Mouse (Mus musculus) c-Kit-positive CD71-positive TER-119-negative erythroid progenitor cells, embryonic 14.5 days (primary cell): Measurements from ENCODE around the gene Rsph3b.
"Not testable (repeated sequence)": the region's sequence is repeated elsewhere in the genome, so short reads cannot be mapped to it uniquely, and the experiment has no call there.

ENCODE experiments used
- DNase-seq: peaks from one replicate; pipeline ENCODE4 v3.0.0-alpha.2; 2013; ENCODE audit warnings: low read depth

Gene Rsph3b

DNA sequence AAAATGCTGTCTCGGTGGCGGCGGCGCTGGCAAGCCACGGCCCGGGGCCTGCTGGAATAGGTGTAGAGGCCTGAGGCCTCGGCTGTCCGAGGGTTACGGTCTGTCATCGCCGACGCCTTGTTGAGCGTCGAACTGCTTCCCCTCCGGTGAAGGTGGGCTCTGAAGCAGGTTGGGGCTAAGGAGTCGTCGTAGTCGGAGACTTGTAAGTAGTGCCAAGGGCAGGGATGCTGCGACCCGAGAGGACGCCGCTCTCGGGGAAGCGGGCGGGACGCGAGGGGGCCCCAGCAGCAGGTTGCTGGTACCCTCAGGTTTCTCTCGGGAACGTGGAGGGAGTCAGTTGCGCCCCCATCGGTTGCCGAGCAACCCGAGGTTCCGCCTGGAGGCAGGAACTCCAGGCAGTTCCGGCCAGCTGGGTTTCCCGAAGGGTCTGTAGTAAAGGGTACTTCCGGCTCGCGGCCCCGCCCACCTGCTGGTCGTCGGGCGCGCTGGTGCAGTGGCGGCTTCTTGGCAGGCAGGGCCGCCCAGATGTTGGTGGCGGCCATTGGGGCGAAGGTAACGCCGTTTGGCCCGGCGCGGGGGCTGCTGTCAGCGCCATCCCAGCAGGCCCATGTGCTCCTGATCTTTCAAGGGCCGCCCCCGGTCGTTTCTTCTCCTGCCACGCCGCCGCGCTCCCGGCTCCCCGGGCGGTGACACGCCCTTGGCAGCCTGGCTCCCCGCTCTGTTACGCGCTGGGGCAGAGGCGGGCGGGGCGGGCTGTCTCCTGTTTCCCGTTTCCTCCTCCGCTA lies at the start of gene Rsph3b:
Rsph3b (minus strand) TSS at position 699 of the 785 bp plus-strand sequence.
- DNase-seq, result not testable (repeated sequence)

DNA sequence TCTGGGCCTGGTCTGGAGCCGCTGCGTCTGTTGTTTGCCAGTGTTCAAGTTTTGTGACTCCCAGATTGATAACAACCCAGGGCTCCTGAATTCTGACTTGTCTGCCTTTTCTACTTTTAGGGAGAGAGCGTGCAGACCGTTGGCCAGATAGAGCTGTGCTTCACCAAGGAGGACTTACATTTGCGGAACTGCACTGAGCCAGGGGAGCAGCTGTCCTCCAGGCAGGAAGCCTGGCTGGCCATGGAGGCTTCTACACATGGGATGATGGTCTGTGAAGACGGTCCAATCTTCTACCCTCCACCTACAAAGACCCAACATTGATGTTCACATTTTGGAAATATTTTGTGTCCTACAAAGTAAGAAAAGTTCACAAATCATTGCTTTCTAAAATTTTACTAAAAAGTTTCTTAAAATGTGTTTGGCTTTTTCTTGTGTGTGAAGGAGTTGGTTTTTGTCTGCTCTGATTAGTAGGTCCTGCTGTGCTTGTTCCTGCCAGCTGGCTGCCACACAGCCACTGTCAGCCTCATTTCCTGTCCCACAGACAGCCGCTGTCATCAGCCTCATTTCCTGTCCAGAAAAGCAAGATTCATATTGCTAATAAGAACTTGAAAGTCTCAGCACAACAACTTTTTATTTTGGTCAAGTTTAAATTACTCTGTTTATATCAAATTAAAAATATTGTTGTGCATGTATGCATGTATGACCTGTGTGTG lies 49.5 kb upstream of the Rsph3b start:
- not testable (repeated sequence) for DNase-seq

DNA sequence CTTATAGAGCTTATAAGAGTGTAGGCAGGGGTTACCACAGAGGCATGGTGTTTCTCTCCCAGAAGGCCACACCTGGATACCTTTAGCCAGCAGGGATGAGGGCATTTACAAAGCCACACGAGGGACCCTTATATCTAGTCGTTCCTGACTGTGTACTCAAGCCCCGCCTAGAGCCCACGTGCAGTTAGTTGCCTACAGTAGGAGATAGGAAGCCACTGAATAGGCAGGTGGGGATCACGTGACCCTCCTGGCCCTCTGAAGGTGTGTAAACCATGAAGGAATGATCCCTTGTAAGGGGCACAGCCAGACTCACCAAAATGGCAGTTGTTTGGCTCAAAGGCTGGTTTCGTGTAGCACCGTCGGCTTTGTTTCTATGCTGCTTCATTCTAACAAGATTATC lies 48.3 kb upstream of the Rsph3b start:
- not testable (repeated sequence) for DNase-seq

DNA sequence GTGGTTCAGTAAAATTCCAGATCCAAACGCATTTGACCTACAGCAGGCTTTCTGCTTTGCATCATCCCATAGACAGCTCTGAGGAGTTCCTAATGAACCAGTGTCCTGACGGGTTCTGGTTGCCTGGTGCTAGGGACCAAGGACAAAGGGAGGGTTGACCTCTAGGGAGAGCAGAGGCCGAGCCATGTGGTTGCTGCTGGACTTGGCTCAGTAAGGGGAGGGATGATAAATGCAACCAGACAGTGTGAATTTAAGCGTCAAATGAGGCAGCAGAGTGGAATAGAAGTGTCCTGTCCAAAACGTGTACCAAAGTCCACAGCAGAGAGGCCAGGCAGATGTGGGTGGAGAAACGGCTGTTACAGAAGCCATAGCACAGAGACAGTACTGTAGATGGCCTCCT lies 47.0 kb upstream of the Rsph3b start:
- not testable (repeated sequence) for DNase-seq

DNA sequence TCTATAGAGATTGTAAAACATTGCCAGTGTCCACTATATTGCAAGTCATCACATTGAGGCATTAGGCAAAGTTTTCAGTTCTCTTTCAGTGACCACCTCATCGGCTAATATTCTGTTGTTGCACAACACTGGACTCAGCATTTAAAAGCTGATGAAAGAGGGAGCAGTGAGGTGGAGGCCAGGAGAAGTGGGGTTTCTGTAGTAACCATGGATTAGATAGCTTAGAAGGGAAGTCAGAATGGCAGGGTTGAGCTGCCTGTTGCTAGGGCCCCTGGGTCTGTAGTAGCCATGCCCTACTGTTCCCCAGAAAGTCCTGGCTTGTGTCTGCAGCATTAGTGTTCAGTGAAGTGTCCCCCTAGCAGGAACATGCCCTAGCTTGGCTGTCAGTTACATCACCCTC lies 37.6 kb upstream of the Rsph3b start:
- DNase-seq, result not testable (repeated sequence)

DNA sequence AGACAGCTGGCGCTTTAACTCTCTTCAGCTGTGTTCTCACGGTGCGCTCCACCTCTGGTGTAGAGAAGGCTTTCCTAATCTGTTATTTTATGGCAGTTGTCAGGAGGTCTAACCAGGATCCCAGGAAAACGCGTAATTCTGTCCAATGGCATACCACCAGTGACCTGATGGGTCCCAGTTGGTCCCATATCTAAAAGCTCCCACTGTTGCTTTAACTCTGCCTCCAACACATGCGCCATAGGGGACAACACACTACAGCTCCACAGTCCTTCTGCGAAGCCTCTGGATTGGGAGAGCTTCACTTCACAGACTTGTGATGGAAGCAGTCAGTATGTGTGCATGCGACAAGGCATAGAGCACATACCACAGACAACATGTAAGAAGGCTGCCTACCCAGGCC lies 31.7 kb upstream of the Rsph3b start:
- not testable (repeated sequence) for DNase-seq

DNA sequence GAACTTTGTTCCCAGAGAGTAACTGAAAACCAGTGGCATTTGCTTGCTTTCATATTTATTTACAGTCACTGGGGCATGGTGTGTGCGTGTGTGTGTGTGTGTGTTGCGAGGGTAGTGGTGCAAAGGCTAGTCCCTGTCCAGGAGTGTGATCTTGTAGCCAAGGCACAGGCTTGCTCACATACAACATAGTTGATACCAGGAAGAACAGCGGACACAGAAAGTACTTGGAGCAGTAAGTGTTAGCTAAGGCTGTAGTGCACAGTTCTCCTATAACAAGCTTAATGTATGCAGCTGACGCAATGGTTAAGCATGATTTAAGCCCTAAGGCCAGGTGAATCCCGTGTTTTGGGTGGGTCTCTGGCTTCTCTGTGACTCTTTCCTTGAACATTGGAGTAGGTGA lies 30.9 kb upstream of the Rsph3b start:
- DNase-seq, result not testable (repeated sequence)

DNA sequence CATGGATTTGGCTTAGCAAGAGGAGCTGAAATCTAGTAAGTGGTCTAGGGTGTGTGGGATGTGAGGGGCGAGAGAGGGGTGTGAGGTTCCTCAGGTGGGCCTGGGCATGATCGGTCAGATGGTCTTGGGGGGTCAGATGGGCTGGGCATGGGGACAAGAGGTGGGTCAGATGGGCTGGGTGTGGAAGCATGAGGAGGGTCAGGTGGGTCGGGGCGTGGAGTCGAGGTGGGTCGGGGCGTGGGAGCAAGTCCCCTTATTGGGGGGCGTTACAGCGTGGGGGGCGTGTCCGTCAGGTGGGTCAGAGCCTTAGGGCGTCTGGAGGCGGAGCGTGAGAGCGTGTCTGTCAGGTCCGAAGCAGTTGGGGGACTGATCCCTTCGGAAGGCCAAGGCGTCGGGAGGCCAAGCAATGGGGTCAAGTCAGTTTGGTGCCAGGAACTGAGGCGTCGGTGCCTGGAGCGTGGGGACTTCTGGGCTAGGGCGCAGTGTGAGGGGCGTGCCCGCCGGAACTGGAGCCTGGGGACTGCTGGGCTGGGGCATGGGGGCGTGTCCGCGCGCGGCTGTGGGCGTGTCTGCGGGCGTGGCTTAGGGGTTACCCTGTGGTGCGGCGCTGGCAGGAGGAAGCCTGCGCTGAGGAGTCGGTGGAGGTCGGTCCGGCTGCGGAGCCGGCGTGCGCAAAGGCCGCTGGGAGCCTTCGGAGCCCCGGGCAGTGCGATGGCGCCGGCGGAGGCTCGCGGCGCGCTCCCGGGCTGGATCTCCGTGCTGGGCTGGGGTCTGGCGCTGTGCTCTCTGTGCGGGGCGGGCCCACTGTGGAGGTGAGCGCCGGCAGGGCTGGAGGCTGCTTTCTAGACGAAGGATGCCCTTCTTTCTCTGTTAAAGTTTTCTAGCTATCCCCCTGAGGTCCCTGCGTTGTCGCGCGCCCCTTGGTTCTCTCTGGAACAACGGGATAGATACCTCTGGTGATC lies 30.1 kb upstream of the Rsph3b start, which contains the start of gene Gm49721:
Gm49721 (plus strand) TSS at position 618 of the 962 bp plus-strand sequence.
- not testable (repeated sequence) for DNase-seq

DNA sequence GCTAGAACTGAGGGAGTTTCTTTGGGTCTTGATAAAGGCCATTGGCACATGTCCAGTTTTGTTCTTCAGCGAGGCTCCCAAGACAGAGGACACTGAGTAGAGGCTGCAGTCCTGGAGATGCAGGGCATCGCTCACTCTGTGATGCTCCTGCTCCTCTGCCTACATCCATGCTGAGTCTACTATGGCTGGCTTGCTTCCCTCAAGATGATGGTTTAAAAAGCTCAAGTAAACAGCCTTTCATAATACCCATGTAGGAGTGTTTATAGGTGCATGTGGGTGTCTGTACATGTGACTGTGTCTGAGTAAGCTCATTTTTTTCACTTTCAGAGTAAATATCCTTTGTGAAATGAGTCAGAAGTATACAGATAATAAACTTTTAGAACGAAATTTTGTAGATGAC lies 26.5 kb upstream of the Rsph3b start:
- DNase-seq, result not testable (repeated sequence)

DNA sequence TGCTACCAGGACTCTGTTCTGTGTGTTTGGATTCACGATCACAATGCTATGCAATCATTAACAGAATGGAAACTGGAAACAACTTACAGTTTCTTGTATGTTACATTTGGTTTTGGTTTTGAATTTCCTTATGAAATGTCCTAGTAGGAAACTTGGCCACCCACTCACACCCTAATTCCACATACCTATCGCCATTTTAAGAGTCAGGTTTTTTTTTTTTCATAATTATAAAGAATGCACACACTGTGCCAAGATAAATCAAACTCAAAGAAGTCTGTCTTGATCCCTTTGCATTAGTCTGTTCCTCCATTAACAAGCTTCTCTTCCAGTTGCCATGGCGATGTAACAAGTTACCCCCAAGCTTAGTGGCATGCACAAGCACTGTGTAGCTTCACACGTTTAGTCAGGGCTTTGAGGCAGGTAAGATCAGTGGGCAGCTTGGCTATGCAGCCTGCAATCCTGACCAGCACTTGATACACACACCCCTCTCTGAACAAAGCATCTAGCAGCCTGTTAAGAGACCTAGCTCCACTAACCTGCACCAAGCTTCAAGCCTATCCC lies 24.4 kb upstream of the Rsph3b start:
- not testable (repeated sequence) for DNase-seq

DNA sequence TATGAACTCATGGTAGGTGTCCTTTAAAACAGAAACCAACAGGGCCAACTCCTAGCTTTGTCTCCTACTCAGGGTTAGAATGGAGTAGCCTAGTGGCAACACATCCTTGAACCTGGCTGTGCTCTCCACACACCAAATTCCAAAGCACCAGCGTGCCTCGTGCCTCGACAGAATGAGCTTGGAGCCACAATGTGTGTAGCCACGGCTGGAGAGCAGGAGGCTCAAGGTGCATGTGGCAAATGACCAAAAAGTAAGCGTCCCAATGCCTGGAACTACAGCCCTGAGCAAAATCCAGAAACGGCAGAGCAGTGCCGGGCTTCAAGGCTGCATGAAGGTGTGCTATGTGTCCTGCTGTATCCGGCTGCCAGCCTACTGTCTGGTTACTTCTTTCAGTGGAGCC lies 22.8 kb upstream of the Rsph3b start:
- DNase-seq, result not testable (repeated sequence)

DNA sequence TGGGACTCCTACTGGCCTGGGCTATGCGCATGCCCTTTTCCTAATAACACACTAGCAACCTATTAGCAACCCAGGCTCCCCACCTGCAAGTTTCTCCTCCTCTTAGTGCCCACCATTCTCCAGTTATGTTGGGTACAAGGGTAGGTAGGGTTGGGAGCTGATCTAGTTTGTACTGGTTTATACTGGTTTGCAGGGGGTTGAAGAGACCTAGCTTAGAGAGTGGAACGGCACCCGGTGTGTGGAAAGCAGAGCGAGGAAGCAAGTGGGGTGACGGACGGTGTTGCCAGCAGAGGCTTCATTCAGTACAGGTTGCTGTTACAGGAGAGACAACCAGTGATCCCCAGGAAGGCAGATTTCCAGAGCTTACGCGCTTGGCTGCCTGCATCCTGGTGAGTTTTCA lies 21.9 kb upstream of the Rsph3b start, which contains the start of gene Rnaset2b:
Rnaset2b (plus strand) TSS at position 301 of the 400 bp plus-strand sequence.
- not testable (repeated sequence) for DNase-seq

DNA sequence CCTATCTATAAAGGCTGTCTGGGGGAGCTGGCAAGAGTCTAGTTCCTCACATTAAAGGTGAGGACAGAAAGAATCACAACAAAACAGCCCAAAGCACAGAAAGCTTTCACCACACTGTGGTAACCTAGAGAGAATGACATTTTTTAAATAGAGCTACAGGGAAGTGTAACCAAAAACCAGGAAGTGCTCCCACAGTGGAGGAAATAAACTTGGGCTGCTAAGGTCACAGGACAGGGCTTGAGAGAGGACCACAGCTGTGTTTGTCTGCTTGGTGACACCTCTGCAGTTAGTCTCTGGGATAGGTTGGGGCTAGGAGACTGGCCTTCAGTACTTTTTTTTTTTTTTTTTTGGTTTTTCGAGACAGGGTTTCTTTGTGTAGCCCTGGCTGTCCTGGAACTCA lies 19.2 kb upstream of the Rsph3b start:
- DNase-seq, result not testable (repeated sequence)

DNA sequence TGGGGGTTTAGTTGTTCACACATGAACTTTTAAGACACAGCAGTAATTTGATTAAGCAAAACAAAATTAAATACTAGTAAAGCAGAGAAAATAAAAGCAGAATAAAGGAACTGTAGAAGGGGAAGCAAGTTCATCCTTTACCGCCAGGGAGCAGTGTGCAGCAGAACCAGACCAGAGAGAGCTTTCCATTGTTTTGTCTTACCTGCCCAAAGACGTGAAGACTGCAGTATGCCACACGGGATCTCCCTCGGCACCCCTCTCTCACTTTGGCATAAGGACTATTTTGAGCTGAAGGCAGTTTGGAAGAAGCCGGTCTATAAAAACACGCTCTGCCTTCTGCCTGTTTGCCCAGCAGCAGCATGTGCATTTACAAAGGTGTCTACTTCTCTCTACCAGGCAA lies 16.9 kb upstream of the Rsph3b start:
- not testable (repeated sequence) for DNase-seq

DNA sequence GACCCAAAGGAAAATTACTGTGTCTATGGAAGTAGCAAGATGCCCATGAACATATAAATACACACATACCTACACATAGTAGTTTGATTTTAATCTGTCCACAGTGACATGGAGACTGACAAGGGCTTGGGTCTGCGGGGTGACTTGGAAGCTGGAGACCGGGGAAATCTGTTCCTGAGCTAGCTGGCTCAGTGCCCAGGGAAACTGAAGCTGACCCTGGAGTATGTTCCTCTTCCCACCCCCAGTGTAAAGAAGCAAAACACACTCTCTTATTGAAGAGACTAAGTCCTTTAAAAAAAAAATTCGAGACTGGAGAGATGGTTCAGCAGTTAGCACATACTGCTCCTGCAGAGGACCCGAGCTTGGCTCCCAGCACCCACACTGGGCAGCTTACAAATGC lies 14.5 kb upstream of the Rsph3b start:
- DNase-seq, result not testable (repeated sequence)

DNA sequence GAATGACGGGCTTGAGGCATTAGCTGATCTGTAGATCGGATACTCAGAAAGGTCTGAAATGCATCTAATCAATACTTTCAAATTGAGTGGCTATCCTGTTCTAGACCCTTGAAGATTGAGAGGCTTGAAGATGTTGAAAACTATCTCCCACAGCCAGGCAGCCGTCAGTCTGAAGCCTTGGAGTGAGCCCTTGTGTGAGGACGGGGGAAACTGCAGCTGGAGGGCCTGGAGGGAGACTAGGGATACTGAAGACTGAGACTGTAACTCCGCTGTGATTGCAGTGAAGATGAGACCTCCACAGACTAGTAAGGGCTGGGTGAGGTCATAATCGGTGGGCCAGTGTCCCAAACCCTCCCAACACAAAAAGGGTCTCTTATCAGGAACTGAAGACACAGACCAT lies 13.9 kb upstream of the Rsph3b start:
- not testable (repeated sequence) for DNase-seq

DNA sequence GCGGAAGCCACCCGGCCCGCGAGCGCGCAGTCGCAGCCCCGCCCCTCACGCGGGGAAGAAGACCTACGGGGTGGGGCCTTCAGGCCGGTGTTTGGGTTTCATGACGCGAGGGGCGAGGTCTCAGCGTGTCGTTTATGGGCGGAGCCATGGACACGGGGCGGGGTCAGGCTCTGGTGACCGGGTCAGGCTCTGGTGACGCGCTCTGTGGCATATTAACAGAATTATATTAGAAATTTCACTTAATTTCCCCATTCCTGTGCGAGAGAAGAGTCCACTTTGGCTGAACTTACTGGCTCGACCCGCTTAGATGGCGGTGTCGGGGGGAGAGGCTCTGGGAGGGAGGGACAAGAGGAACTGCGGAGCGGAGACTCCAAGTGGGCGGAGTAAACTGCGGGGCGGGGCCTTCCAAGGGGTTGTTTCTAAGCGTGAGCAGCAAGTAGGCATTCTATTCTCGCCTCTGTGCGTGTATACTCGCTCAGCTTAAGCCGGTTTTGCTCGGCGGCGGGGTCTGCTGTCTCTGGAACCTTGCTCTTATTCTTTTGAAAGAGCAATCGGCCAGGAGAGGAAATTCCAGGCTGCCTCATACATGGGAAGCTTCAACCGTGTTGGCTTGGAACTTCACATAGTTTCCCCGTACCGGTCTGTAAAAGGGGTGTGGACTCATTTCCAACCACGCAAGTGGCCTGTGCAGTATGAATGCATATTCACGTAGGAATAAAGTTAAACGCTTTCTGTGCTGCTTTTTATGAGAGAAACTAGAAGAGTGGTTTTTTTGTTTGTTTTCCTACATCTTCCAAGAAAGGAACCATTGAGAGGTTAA lies 12.9 kb upstream of the Rsph3b start:
- DNase-seq, result not testable (repeated sequence)

DNA sequence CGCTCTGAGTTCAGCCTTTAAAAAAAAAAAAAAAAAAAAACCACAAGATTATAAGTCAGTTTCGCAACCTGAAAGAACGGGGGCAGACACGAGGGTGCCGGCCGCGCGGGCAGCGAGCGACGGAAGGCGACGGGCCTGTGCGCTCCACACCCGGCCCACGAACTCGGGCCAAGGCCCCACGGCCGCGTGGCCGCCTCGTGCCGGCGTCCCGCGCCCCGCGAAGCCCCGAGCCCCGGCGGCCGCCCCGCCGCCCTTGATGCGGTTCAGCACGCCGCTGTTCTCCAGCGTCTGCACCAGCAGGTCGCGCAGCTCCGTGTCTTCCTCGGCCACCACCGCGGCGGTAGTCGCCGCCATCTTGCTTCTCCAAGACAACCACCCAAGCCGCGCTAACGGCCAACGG lies 12.3 kb upstream of the Rsph3b start, which contains the start of gene Tagap1:
Tagap1 (minus strand) TSS at position 381 of the 400 bp plus-strand sequence.
- not testable (repeated sequence) for DNase-seq

DNA sequence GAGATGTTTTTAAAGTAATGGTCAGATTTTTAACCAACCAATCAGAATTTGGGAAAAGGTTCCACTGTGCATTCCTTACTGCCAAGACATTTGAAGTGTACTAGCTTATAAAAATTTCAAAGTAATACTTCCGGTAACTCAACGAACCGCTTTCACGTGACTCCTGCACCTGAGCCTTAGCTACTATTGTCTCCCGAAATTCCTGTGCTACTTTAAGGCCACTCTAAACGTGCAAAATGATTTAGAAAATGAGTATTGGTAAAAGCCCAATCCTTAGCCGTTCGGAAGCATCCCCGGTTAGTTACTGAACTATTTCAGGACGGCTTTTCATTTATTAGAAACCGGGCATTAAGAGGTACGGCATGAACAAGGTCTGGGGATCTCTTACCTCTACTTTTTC lies 11.9 kb upstream of the Rsph3b start:
- not testable (repeated sequence) for DNase-seq

DNA sequence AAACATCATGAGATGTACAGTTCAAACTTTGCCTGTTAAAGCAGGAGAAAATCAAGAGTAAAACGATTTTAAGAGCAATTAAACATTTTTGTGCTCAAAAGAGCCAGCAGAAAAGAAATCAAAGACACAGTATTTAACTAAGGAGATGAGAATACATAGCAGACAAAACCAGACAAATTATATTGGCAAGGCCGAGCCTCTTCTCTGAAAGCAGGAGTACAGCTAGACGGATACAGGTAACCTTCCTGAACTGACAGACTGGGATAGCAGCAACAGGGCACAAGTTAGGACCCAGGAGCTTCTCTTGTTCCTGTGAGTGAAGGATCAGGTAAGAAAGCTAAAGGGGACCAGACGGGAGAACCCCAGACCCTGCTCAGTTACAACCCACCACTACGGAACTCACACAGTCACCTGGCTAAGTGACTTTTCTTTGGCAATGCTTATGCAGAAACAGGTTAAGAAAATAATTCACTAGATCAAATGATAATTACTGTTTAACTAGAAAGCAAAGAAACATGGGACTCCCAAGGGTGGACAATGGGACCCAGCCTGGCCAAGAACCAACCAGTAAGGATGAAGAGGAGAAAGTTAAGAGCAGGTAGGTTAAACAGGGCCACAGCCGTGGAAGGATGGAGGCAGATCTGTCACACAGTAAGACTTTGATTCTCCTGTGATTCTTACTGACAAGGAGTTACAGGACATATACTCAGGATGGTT lies 11.2 kb upstream of the Rsph3b start:
- DNase-seq, result not testable (repeated sequence)
